Mouse (Mus musculus) CD8-positive naive resting alpha-beta T cell, adult 2 months (primary cell): ENCODE results near the gene Abl2.
"Not testable (repeated sequence)": the region's sequence is repeated elsewhere in the genome, so short reads cannot be mapped to it uniquely, and the experiment has no call there.

ENCODE experiments used
- DNase-seq, 2 experiments: peaks; one replicate each; pipeline ENCODE4 v3.0.0; 2022; ENCODE audit warnings: low read depth in 2 of 2, low spot score in 2 of 2

The Abl2 gene

DNA sequence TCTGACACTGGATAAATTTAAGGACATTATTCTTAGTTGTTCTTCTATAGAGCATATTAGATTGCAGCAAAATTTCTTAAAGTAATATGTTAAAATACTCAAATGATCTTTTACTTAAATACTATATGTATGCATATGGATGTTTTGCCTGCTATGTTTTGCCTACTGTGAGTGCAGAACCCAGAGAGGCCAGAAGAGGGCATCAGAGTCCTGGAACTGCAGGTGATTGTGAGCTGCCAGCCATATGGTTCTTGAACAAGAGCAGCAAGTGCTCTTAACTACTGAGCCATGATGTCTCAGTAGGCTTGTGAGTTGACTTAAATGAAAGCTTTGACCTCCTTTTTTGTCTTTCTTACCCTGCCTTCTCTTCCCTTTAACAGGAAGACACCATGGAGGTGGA, 72.4 kb downstream of the Abl2 start:
- DNase-seq, result peak; percentile 14 to 27

DNA sequence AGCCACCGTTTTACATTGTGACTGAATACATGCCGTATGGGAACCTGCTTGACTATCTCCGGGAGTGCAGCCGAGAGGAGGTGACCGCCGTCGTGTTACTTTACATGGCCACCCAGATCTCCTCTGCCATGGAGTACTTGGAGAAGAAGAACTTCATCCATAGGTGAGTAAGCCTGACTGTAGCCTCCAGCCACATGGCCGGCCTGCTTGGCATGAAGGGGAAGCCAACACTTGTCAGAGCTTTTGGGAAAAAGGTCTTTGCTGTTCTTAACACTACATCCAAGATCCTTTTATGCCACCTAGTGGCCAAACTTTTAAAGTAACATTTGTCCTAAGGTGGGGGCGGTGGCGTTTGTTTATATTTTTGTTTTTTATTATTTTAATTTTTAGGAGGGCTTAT, 74.5 kb downstream of the Abl2 start:
- peak; percentile 22 to 49 for DNase-seq

DNA sequence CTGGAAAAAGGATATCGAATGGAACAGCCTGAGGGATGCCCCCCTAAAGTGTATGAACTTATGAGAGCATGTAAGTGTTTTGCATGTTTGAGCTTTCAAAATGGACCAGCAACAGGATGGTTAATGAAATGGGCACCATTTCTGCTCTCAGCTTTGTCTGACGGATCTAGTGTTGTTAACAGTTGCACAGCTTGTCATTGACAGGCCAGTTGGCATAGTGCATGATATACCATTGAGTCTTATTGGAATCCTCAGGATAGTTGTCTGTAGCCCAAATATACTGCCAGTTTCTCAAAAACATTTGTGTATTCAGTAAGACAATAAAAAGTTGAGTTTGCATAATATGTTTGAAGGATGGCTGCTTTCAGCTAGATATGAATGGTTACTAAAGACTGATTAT, 76.6 kb downstream of the Abl2 start:
- DNase-seq, result no peak

DNA sequence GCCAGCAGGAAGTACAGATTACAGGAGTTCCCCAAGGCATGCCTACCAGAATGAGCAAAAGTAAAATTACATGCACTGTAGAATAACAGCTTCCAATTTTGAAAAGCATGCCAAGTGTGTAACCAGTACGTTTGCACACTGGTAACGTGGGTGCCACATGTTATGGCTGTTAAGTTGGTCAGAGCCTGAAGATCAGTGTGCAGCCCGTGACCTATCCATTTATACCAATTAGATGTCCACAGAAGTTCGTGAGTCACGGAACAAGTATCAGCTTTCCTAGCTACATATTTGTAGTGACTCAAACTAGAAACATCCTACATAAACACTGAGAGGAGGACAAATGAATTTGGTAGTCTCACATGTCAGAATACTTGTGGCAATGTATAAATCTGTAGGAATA, 80.9 kb downstream of the Abl2 start:
- DNase-seq, result no peak

DNA sequence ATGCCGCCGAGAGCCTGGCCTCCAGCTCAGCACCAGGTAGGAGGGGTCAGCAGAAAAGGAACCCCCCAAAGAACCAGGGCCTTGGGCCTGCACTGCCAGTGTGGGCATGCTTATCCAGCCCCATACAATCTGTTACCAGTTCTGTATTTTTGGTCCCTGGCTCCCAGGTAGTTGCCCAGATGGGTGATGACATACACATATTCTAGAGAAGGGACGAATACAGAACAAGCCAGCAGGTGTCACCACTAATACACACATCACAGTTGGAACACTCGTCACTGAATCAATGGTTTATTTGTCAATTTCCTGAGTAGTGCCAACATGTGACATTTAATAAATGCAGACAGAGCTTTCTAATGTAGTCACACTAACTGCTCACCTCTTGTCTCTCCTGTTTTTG, 82.0 kb downstream of the Abl2 start:
- DNase-seq, result no peak

- no peak for DNase-seq
Measured at GRCm38 (mm10) chr1:156641808-156642207, 83.2 kb downstream of the Abl2 start.

- no peak for DNase-seq
Measured at GRCm38 (mm10) chr1:156642813-156643212, 84.2 kb downstream of the Abl2 start.

DNA sequence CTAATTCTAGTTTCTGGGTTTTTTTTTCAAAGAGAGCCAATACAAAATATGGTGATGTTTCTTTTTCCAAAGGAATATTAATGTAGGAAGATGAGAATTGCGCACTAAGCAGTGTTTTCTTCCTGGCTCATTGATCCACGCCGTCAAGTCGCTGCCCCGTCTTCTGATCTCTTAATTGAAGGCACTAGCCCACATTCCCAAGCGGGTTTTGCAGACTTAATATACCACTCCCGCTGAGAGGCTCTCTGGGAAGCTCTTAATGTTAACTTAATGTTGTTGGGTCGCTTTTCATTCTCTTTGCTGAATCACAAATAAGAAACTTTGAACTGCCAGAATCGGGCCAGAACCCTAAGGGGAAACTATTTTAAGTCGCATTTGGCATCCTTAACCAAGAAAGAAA, 85.5 kb downstream of the Abl2 start:
- DNase-seq, result no peak

DNA sequence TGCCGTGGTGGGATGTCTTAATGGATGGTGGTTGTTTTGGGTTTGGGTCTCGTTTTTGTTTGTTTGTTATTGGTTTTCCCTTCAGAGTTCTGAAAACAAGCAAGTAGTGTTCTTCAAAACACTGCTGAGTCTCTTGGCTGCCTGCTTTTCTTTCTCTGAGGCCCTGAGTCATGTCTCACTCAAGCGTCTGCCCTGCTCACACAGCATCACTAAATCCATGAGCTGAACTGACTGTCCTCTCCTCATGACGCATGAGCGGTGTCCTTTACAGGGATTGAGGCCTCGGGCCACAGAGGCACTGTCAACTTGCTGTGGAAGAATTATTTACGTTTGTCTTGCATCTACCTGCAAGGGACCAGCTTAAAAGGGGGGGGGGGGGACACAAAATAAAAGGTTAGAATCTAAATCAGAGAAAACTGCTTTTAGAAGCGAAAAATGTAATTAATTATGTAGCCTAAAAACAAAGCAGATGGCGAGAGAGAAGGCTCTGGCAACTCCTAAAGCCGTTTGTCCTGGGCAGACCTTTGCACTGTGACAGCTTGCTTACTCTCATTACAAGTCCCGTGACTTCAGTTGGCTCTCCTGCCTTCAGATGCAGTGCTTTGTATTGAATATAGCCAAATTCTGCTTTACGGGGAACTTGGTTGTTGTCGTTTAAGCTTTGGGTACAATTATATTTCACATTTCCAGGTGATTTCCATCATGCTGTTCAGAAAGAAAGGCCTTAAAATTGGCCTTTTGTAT, 86.4 kb downstream of the Abl2 start:
- no peak for DNase-seq

DNA sequence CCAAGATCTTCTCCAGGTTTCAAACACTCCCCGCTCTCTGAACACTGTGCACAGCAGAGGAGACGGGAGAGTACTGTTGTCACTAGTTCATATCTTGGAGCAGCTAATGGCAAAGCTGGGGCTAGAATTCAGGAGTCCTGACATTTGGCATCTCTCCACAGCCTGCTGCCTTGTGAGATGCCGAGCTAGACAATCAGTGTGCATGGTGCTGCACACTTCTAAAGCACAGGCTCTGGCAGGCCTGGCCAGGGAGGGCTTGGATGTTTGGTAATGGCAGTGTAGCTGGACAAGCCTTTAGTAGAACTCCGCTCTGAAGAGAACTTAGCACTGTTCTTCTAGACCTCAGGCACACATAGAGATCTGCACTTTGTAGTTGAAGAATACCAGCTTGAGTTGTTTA, 87.4 kb downstream of the Abl2 start:
- no peak for DNase-seq

GRCm38 (mm10) chr1:156648705-156649104, 90.1 kb downstream of the Abl2 start:
- no peak for DNase-seq

DNA sequence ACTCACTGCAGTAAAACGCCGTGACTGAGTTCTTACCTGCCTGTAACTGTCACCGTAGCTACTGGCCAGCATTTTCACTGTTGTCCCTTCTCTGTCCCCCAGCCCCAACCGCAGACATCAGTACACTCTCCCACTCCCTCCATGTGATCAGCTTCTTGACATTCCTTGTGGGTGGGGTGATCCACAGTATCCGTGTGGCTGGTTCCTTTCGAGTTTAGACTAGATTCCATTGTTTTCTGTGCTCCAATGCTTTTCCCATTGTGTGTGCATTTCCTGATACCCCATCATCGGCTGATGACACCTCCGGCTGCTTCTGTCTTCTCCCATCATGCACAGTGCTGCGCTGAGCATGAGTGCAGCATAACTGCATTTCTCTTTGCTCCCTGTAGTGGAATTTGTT, 92.0 kb downstream of the Abl2 start:
- no peak for DNase-seq

- DNase-seq, result no peak
Measured at GRCm38 (mm10) chr1:156652189-156652822, 93.7 kb downstream of the Abl2 start.

DNA sequence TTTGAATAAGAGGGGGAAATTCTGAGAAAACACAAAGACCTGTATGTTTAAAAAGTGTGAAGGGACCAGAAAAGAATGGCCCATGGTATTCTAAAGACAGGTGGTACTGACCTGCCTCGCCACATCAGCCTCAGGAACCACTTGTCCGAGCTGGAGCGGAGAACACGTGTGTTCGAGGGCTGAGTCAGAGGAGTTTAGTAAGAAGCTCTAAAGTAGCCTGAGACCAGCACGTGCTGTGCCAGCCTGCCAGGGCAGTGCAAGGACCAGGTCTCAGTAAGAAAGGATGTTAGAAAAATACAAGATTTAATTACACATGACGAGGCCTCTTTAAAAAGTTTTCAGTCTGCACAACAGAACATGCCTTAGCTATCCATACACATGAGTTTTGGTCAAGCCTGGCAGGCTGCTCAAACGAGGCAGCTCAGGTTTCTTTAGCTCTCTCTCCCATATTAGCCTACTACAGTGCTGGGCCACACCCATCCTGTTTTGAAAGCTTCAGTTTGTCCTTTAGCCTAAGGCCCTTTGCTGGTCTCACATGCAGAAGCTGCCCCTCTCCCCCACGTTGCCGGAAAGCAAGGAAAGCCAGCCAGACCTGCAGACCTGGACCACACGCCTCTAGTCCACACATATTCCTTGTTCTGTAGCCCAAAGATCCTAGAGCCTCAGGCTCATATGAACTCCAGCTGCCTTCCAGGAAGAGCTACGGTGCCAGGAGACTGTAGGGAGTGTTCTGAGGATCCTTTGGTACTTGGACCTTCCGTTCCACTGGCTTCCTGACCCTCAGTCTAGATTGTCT, 96.3 kb downstream of the Abl2 start:
- no peak for DNase-seq

GRCm38 (mm10) chr1:156657523-156657922, 98.9 kb downstream of the Abl2 start:
- no peak for DNase-seq

GRCm38 (mm10) chr1:156658676-156659075, 100.1 kb downstream of the Abl2 start:
- no peak for DNase-seq

- DNase-seq, result no peak
Measured at GRCm38 (mm10) chr1:156659906-156660659, 101.5 kb downstream of the Abl2 start.

GRCm38 (mm10) chr1:156660660-156661236, 102.2 kb downstream of the Abl2 start:
- not testable (repeated sequence) for DNase-seq

- no peak for DNase-seq
Measured at GRCm38 (mm10) chr1:156665777-156666176, 107.2 kb downstream of the Abl2 start.

DNA sequence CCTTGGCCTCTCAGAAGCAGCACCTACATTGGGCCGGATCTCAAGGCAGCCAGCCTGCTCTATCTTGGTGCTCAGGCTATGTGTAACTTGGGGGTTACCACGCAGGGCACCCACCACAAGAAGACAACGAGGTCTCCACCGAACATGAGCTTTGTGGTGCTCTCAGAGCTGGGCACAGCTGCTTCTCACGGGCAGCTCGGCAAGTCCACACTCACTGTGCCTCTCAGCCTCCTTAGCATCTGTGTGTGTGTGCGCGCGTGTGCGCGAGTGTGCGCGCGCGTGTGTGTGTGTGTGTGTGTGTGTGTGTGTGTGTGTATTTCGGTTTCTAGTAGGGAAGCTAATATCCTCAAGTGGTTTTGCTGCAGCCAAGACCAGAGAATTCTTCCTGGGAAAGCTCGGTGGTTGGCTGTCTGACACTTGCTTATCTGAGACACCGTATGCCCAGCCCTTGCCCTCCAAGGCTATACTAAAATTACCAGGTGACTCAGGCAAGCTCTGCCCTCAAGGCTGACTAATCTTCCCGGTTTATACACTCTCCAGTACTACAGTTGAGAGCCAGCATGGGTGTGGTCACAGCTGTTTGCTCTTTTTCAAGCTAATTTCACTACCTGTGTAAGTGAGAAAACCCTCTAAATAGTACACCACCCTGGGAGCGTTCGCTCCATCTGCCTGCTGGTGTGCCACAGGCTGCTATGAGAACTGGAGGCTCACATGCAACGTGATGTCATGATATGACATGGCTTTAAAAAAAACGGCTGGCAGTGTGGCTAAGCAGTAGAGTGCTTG, 108.7 kb downstream of the Abl2 start:
- no peak for DNase-seq
